Mouse (Mus musculus) liver (tissue): ENCODE data around the gene Dlg4.
A peak's percentile ranks its signal among the peaks of the same experiment; 100 is the strongest.
"Not testable (repeated sequence)": the region's sequence is repeated elsewhere in the genome, so short reads cannot be mapped to it uniquely, and the experiment has no call there.

Experiments used
- DNase-seq: peaks from one replicate; pipeline ENCODE4 v3.0.0-alpha.2; 2020; ENCODE audit warnings: mixed read lengths

Gene Dlg4

GRCm38 (mm10) chr11:69997070-69997509 lies 19.7 kb upstream of the Dlg4 start:
- peak; percentile 99 for DNase-seq

- DNase-seq = no peak
Measured at GRCm38 (mm10) chr11:69998567-69999491, 17.9 kb upstream of the Dlg4 start.

DNA sequence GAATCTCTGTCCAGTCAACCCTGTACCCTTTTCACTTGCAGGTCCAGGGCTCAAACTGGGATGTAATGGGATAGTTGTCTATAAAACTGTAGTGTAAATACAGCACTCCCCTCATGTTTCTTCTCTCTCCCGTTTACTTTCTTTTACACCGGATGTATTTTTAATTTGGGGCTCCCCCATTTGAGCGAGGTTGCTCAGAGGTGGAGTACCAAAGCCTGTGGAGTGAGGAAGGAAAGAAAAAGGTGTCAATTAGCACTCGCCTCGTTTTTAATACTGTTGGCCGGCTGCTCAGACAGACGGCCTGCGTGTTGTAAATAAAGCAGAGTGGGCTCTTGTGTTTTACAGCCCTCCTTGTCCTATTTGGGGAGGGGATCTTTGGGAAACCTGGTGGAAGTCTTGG lies 17.1 kb upstream of the Dlg4 start:
- no peak for DNase-seq

GRCm38 (mm10) chr11:70000396-70000898 lies 16.3 kb upstream of the Dlg4 start, which contains the start of gene Dvl2:
Dvl2 (plus strand) TSS chr11:70000595.
- peak; percentile 95 for DNase-seq

DNA sequence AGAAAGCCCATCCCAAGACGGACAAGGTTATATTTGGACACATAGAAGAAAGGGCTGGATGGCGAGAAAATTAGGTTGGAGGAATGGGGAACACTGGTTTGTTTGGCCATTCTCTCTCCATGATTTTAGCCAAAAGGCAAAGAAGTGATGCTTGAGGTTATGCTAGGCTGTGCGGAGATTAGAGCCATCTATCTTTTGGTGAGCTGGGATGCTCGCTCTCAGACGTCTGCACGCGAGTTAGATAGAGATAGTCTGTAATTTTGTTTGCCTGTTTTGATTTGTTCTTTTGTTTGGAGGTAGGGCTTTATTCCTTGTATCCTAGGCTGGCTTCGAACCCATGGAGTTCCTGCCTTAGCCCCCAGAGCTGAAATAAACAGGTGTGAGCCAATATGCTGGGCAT lies 15.6 kb upstream of the Dlg4 start:
- DNase-seq = no peak

GRCm38 (mm10) chr11:70001865-70002264 lies 14.9 kb upstream of the Dlg4 start:
- peak; percentile 46 for DNase-seq

DNA sequence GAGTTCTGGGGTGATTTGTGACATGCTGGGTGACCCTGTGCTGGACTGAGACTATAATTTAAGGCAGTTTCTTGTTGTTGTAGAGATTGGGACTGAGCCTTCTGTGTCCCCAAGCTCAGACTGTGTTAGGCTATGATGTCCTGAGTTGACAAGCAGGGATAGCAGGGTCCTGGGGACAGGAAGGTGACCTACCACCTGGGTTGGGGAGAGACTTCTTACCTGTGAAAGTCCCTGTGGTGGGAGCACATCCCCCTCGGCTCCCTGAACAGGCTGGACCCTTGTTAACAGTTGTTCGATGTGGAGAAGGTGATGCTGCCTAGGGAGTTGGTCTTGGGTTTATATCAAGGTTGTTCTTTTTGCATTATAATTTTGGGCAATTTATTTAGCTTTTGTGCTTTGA lies 14.3 kb upstream of the Dlg4 start:
- no peak for DNase-seq

- peak; percentile 29 for DNase-seq
Measured at GRCm38 (mm10) chr11:70005521-70005920, 11.2 kb upstream of the Dlg4 start.

DNA sequence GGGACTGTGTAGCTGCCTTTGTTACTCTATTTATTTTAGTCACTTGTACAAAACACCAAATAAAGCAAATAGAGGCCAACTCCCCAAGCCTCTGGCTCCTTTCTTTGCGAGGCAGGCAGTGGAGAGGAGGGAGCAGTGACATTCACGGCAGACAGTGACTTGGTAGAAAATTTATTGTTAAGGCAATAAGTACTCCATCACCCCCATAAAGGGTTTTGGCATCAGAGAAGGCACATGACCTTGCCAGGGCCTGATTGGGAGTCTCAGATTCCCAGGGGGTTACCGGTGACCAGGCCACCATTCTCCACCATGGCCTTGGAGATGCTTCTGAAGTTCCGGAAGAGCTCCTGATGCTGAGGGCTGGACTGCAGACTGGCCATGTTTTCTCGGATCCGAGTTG lies 6.7 kb upstream of the Dlg4 start:
- no peak for DNase-seq

DNA sequence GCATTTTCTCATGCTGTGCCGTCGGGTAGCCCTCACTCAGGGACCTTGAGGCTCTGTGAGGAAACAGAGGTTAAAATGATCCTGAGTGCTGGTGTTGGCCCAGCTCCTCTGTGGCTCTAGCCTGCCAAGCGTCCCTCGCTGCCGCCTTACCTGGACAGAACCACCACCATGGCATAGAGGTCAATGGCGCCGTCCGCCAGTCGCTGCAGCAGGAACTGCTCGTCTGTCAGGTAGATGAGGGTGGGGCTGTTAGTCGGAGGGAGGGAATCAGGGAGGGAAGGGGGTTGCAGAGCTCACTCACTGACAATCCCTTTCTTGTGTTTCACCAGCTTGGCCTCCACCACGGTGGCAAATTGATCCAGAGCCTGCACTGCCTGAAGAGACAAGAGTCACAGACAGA lies 6.2 kb upstream of the Dlg4 start:
- DNase-seq = no peak

DNA sequence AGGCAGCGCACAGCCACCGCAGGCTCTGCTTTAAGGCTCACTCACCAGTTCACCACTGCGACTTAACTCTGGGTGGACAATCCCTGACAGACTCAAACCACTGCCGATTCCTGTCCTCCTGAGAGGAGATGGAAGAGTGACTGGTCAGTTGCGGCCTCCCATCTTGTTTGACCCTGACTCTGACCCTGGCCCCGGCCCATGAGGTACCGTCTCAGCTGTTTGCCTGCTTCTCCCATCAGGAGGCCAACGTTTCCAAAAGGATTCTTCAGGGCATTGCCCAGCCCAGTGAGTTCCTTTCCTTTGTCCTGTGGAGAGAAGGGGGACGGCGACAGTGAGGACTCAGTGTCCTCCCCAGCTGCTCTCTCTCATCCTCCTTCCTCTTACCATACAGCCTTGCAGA lies 5.8 kb upstream of the Dlg4 start:
- no peak for DNase-seq

DNA sequence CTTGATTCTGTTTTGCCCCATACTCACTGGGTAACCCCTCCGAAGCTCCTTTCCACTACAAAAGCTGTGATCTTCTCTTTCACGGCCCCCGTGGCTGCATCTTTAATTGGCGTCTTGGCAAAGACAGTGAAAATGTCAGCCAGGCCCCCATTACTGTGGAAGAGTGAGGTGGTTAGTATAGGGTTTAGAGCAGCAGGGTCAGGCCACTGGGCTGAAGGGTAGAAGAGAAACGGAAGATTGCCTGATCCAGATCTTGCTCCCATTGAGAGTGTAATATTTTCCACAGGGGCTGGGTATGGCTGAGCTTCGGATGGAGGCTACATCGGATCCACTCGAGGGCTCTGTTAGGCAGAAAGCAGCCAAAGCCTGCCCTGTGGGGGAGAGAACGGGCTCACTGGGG lies 3.8 kb upstream of the Dlg4 start:
- no peak for DNase-seq

DNA sequence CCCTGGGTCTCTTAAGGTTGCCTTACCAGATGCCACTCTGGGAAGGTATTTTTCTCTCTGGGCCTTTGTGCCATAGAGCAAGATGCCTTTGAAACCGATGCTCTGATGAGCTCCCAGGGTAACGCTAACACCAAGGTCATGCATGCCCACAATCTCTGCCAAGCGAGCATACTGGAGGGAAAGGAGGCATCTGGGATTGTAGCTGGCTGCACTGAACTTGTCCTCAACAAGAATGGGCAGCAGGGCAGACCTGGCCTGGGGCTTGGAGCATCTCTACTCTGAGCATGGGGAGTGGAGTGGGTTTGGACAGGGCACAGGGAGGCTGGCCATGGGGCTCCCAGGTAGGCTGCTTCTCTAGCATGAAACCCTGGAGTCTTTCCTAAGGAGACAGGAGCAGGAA lies 3.3 kb upstream of the Dlg4 start:
- no peak for DNase-seq

DNA sequence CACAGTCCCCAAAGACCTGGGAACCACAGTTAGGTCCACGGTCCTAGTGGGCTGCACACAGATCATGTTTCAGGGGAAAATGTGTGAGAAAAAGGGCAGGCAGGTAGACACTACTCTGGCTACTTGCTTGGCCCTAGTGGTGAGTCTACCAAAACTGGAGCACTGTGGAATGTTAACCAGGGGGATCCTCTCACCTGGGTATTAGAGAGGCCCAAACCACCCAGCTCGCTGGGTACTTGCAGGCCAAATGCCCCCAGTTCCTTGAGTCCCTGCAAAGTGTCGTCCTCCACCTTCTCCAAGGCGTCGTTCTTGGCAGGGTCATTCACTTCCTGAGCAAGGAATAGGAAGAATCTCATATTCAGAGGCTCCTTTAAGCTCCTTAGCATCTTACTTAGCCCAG lies 2.7 kb upstream of the Dlg4 start:
- DNase-seq = no peak

- DNase-seq = peak; percentile 93
Measured at GRCm38 (mm10) chr11:70014880-70015558, 1.7 kb upstream of the Dlg4 start, which contains the start of gene Acadvl. Acadvl (minus strand) TSS chr11:70015411.

- no peak for DNase-seq
Measured at GRCm38 (mm10) chr11:70015677-70016076, 1.1 kb upstream of the Dlg4 start.

DNA sequence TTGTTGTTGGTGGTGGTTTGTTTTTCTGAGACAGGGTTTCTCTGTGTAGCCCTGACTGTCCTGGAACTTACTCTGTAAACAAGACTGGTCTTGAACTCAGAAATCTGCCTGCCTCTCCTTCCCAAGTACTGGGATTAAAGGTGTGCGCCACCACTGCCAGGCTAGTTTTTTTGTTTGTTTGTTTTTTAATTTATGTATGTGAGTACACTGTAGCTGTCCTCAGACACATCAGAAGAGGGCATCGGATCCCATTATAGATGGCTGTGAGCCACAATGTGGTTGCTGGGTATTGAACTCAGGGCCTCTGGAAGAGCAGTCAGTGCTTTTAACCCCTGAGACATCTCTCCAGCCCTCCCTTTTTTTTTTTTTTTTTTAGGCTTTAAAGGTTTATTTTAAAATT lies 565 bp upstream of the Dlg4 start:
- DNase-seq = not testable (repeated sequence)

- no peak for DNase-seq
Measured at GRCm38 (mm10) chr11:70017199-70017767, 541 bp downstream of the Dlg4 start.

DNA sequence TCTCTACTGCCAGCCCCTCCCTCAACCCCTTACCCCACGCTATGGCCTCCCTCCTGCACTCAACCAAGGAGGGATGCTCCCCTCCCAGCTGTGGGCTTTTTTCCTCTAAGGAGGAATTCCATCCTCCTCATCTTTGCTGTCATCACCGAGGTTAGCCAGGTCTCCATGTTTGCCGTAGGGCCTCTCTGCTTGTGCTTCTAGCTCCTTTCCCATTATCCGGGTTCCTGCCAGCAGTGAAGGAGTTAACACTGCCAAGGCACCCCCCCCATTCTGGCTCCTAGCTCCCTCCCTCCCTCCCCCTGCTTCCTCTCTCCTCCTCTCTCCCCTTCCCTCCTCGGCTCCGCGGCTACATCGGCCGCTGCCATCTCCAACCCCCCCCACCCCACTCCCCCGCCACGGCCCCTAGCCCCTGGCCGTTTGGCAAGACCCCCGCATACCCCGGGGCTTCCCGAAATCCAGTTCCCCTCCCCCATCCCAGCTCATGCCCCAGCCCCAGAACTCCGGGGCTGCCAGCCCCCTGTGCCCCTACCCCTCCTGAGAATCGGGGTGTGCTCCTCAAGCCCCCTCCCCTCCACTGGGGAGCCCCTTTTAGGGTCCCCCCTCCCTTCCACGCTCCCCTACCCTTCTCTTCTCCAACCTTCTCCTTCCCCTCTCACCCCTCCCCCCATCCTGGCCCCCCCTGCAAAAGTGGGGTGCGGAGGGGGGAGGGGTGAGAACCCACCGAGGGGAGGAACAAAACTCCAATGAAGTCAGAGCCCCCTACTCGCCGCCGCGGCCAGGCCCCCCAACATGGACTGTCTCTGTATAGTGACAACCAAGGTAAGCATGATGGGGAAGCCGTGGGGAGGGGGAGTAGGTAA lies 1.6 kb downstream of the Dlg4 start:
- peak; percentile 58 for DNase-seq

DNA sequence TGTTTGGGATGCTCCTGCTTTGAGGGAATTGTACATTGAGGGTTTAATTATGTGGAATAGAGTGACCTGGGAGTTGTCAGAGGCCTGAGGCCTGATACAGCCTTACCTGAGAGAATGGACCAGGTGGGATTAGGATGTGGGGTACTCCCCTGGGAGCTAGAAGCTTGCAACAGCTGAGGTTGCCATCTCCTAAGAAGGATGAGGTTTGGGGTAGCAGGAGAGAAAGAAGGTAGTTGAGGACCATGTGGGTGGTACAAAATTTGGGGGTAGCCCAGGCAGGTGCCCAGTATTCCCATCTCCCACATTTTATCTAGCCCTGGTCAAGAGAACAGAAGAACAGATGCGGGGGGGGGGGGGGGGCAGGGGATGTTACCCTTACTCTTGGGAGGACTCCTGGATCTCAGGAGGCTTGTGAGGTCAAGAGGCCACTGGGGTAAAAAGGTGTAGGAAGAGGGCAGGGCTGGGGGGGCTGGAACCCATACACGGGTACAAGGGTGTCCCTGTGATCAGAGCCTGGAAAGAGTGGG lies 2.8 kb downstream of the Dlg4 start:
- no peak for DNase-seq

- peak; percentile 26 for DNase-seq
Measured at GRCm38 (mm10) chr11:70020022-70020631, 3.4 kb downstream of the Dlg4 start.
